Mouse (Mus musculus): ENCODE measurements around the gene Adarb2. TPM values are rescaled to one million over a fixed set of nuclear protein-coding genes. Genes with fewer than 3 reads are reported as not detected.

Adarb2 gene
- polyA plus RNA-seq, 1 experiment = not detected

- no peak for TF ChIP-seq CTCF (IDR thresholded peaks at IDR 0.05; ENCODE audit: control insufficient read depth, insufficient read depth, insufficient replicate concordance, low read depth, low read length)
- no peak for TF ChIP-seq POLR2A (IDR thresholded peaks at IDR 0.05; ENCODE audit: control insufficient read depth, low read depth, low read length)
- Histone ChIP-seq H3K27ac (ENCODE audit: control insufficient read depth, insufficient read depth, low read depth, low read length) (no peak overlapping the region), H3K4me1 (ENCODE audit: control insufficient read depth, insufficient read depth, low read length) (no peaks in the 10 kb centered on the region), H3K27me3 (ENCODE audit: control insufficient read depth, insufficient read depth, low read length) (no peaks in the 10 kb centered on the region), H3K36me3 (ENCODE audit: control insufficient read depth, insufficient read depth, low read length) (no peaks in the 10 kb centered on the region), H3K4me3 (ENCODE audit: control insufficient read depth, low read depth, low read length) (no peak overlapping the region)
Observed at GRCm38 (mm10) chr13:8369868-8370387, 167.3 kb downstream of the Adarb2 start.

GRCm38 (mm10) chr13:8388541-8388940, 185.9 kb downstream of the Adarb2 start:
- TF ChIP-seq POLR2A (IDR thresholded peaks at IDR 0.05; ENCODE audit: control insufficient read depth, low read depth, low read length) (no peak), CTCF (IDR thresholded peaks at IDR 0.05; ENCODE audit: control insufficient read depth, insufficient read depth, insufficient replicate concordance, low read depth, low read length) (no peak)
- Histone ChIP-seq H3K4me3 (ENCODE audit: control insufficient read depth, low read depth, low read length) (no peak overlapping the region), H3K27me3 (ENCODE audit: control insufficient read depth, insufficient read depth, low read length) (no peaks in the 10 kb centered on the region), H3K27ac (ENCODE audit: control insufficient read depth, insufficient read depth, low read depth, low read length) (peak overlapping the region; percentile 42; the same call in 1 of the 2 replicates), H3K36me3 (ENCODE audit: control insufficient read depth, insufficient read depth, low read length) (no peaks in the 10 kb centered on the region), H3K4me1 (ENCODE audit: control insufficient read depth, insufficient read depth, low read length) (no peaks in the 10 kb centered on the region)

GRCm38 (mm10) chr13:8400265-8401041, 197.8 kb downstream of the Adarb2 start:
- TF ChIP-seq CTCF (IDR thresholded peaks at IDR 0.05; ENCODE audit: control insufficient read depth, insufficient read depth, insufficient replicate concordance, low read depth, low read length) = no peak
- TF ChIP-seq POLR2A (IDR thresholded peaks at IDR 0.05; ENCODE audit: control insufficient read depth, low read depth, low read length) = no peak
- no peaks in the 10 kb centered on the region for H3K36me3 ChIP-seq (ENCODE audit: control insufficient read depth, insufficient read depth, low read length)
- no peaks in the 10 kb centered on the region for H3K27me3 ChIP-seq (ENCODE audit: control insufficient read depth, insufficient read depth, low read length)
- H3K4me1 ChIP-seq (ENCODE audit: control insufficient read depth, insufficient read depth, low read length) = peaks cover 2% of the 10 kb centered on the region
- H3K4me3 ChIP-seq (ENCODE audit: control insufficient read depth, low read depth, low read length) = no peak overlapping the region
- H3K27ac ChIP-seq (ENCODE audit: control insufficient read depth, insufficient read depth, low read depth, low read length) = no peak overlapping the region

GRCm38 (mm10) chr13:8402324-8402873, 199.7 kb downstream of the Adarb2 start:
- Histone ChIP-seq H3K4me1 (ENCODE audit: control insufficient read depth, insufficient read depth, low read length) (peaks cover 2% of the 10 kb centered on the region), H3K4me3 (ENCODE audit: control insufficient read depth, low read depth, low read length) (no peak overlapping the region), H3K27ac (ENCODE audit: control insufficient read depth, insufficient read depth, low read depth, low read length) (no peak overlapping the region), H3K27me3 (ENCODE audit: control insufficient read depth, insufficient read depth, low read length) (no peaks in the 10 kb centered on the region), H3K36me3 (ENCODE audit: control insufficient read depth, insufficient read depth, low read length) (no peaks in the 10 kb centered on the region)
- TF ChIP-seq POLR2A (IDR thresholded peaks at IDR 0.05; ENCODE audit: control insufficient read depth, low read depth, low read length) = no peak
- no peak for TF ChIP-seq CTCF (IDR thresholded peaks at IDR 0.05; ENCODE audit: control insufficient read depth, insufficient read depth, insufficient replicate concordance, low read depth, low read length)

GRCm38 (mm10) chr13:8406020-8406419, 203.4 kb downstream of the Adarb2 start:
- Histone ChIP-seq H3K4me1 (ENCODE audit: control insufficient read depth, insufficient read depth, low read length) (no peaks in the 10 kb centered on the region), H3K27ac (ENCODE audit: control insufficient read depth, insufficient read depth, low read depth, low read length) (no peak overlapping the region), H3K36me3 (ENCODE audit: control insufficient read depth, insufficient read depth, low read length) (no peaks in the 10 kb centered on the region), H3K4me3 (ENCODE audit: control insufficient read depth, low read depth, low read length) (no peak overlapping the region), H3K27me3 (ENCODE audit: control insufficient read depth, insufficient read depth, low read length) (no peaks in the 10 kb centered on the region)
- no peak for TF ChIP-seq POLR2A (IDR thresholded peaks at IDR 0.05; ENCODE audit: control insufficient read depth, low read depth, low read length)
- no peak for TF ChIP-seq CTCF (IDR thresholded peaks at IDR 0.05; ENCODE audit: control insufficient read depth, insufficient read depth, insufficient replicate concordance, low read depth, low read length)

- Histone ChIP-seq H3K27me3 (ENCODE audit: control insufficient read depth, insufficient read depth, low read length) (no peaks in the 10 kb centered on the region), H3K36me3 (ENCODE audit: control insufficient read depth, insufficient read depth, low read length) (no peaks in the 10 kb centered on the region), H3K4me3 (ENCODE audit: control insufficient read depth, low read depth, low read length) (no peak overlapping the region), H3K27ac (ENCODE audit: control insufficient read depth, insufficient read depth, low read depth, low read length) (no peak overlapping the region), H3K4me1 (ENCODE audit: control insufficient read depth, insufficient read depth, low read length) (no peaks in the 10 kb centered on the region)
- TF ChIP-seq POLR2A (IDR thresholded peaks at IDR 0.05; ENCODE audit: control insufficient read depth, low read depth, low read length) (no peak), CTCF (IDR thresholded peaks at IDR 0.05; ENCODE audit: control insufficient read depth, insufficient read depth, insufficient replicate concordance, low read depth, low read length) (no peak)
Observed at GRCm38 (mm10) chr13:8410353-8411318, 208.0 kb downstream of the Adarb2 start.
